8 mouse cellular contexts compared by ENCODE assay signal in genomic region chr1:172204814-172205740, GRCm38 (mm10). TPM values are rescaled to one million over a fixed set of nuclear protein-coding genes. Genes with fewer than 3 reads are reported as not detected.
A peak's percentile ranks its signal among the peaks of the same experiment; 100 is the strongest.
DNase-seq lines count a peak whose midpoint lies in the region; ATAC-seq lines count a peak whose summit lies in the region.

No protein-coding gene starts in this region.

- H3K9ac ChIP-seq in kidney, embryonic 14.5 days (ENCODE audit: low read depth, low read length), result peak overlapping the region; percentile 23; the same call in 1 of the 2 replicates
- peak overlapping the region; percentile 82 for H3K9ac ChIP-seq in heart, embryonic 15.5 days

- no peak for ATAC-seq in kidney, embryonic 14.5 days (ENCODE audit: low FRiP score, low TSS enrichment)
- ATAC-seq in heart, embryonic 15.5 days (replicated peaks; ENCODE audit: insufficient number of reproducible peaks, insufficient read depth, low FRiP score, low read depth), result no peak

- peaks cover 11% of the 10 kb centered on the region for H3K36me3 ChIP-seq in kidney, embryonic 14.5 days (ENCODE audit: control insufficient read depth, insufficient read depth, low read length)
- peaks cover 5% of the 10 kb centered on the region for H3K36me3 ChIP-seq in heart, embryonic 15.5 days
- peaks cover 18% of the 10 kb centered on the region for H3K36me3 ChIP-seq in midbrain, embryonic 10.5 days

- no peaks in the 10 kb centered on the region for H3K27me3 ChIP-seq in kidney, embryonic 14.5 days (ENCODE audit: control insufficient read depth, insufficient read depth, low read length)
- no peaks in the 10 kb centered on the region for H3K27me3 ChIP-seq in heart, embryonic 15.5 days
- no peaks in the 10 kb centered on the region for H3K27me3 ChIP-seq in midbrain, embryonic 10.5 days (ENCODE audit: low read depth, poor library complexity, severe bottlenecking)

- H3K4me2 ChIP-seq in kidney, embryonic 14.5 days (replicated peaks; ENCODE audit: low read depth, low read length), result peak overlapping the region; percentile 70
- peak overlapping the region; percentile 72 for H3K4me2 ChIP-seq in heart, embryonic 15.5 days

- WGBS in kidney, embryonic 14.5 days, result 38% methylated on average over 15 of the region's 15 CpGs
- 44% methylated on average over 15 of the region's 15 CpGs for WGBS in heart, embryonic 15.5 days
- 43% methylated on average over 15 of the region's 15 CpGs for WGBS in midbrain, embryonic 10.5 days

- no peak for DNase-seq in kidney, adult 9 months
- DNase-seq in cerebellum, adult 18-20 months, result peak; percentile 66 to 75
- peak; percentile 48 for DNase-seq in midbrain, embryonic 10.5 days (ENCODE audit: low spot score)
- no peak for DNase-seq in right cerebral cortex, postnatal 4 days
- DNase-seq in urinary bladder, postnatal 10 days (ENCODE audit: low spot score), result no peak
- no peak for DNase-seq in urinary bladder, adult 18-20 months (ENCODE audit: low spot score in 2 of 2)

- peak overlapping the region; percentile 42; the same call in 1 of the 2 replicates for H3K27ac ChIP-seq in kidney, embryonic 14.5 days (ENCODE audit: low read depth, low read length)
- H3K27ac ChIP-seq in heart, embryonic 15.5 days, result peak overlapping the region; percentile 94
- peak overlapping the region; percentile 96 for H3K27ac ChIP-seq in midbrain, embryonic 10.5 days (replicated peaks)

- H3K9me3 ChIP-seq in kidney, embryonic 14.5 days (ENCODE audit: control insufficient read depth, low read length), result no peaks in the 10 kb centered on the region
- no peaks in the 10 kb centered on the region for H3K9me3 ChIP-seq in heart, embryonic 15.5 days (replicated peaks)
- no peaks in the 10 kb centered on the region for H3K9me3 ChIP-seq in midbrain, embryonic 10.5 days (replicated peaks)

- peaks cover 58% of the 10 kb centered on the region for H3K4me1 ChIP-seq in kidney, embryonic 14.5 days (ENCODE audit: control insufficient read depth, insufficient read depth, low read length)
- H3K4me1 ChIP-seq in heart, embryonic 15.5 days (replicated peaks), result peaks cover 69% of the 10 kb centered on the region
- peaks cover 76% of the 10 kb centered on the region for H3K4me1 ChIP-seq in midbrain, embryonic 10.5 days

- H3K4me3 ChIP-seq in kidney, embryonic 14.5 days (ENCODE audit: low read length), result peak overlapping the region; percentile 68; the same call in 1 of the 2 replicates
- peak overlapping the region; percentile 73 for H3K4me3 ChIP-seq in heart, embryonic 15.5 days
- peak overlapping the region; percentile 85 for H3K4me3 ChIP-seq in midbrain, embryonic 10.5 days

RNA-seq across cellular contexts. Expression of gene Pea15a, which starts 1.5 kb away (rescaled TPM):
- 56.0 and 87.0 TPM in 2 replicates for polyA plus RNA-seq in kidney, embryonic 14.5 days (2014; fragmentation: Nextera tagmentation; extraction: Ambion mirVana)
- 165 and 179 TPM in 2 replicates for polyA plus RNA-seq in heart, embryonic 15.5 days (2015; fragmentation: Nextera tagmentation; extraction: Ambion mirVana)
- polyA plus RNA-seq in midbrain, embryonic 10.5 days (2016; fragmentation: Nextera tagmentation; extraction: Ambion mirVana), result 340 and 410 TPM in 2 replicates

RNA-seq across cellular contexts. Expression of gene Casq1, which starts 14.6 kb away (rescaled TPM):
- polyA plus RNA-seq in kidney, embryonic 14.5 days (2014; fragmentation: Nextera tagmentation; extraction: Ambion mirVana), result 2.8 and 3.5 TPM in 2 replicates
- 96.7 and 102 TPM in 2 replicates for polyA plus RNA-seq in heart, embryonic 15.5 days (2015; fragmentation: Nextera tagmentation; extraction: Ambion mirVana)
- 1.3 and 1.8 TPM in 2 replicates for polyA plus RNA-seq in midbrain, embryonic 10.5 days (2016; fragmentation: Nextera tagmentation; extraction: Ambion mirVana)

RNA-seq across cellular contexts. Expression of gene Atp1a4, which starts 53.1 kb away (rescaled TPM):
- not detected in 2 replicates for polyA plus RNA-seq in kidney, embryonic 14.5 days (2014; fragmentation: Nextera tagmentation; extraction: Ambion mirVana)
- 0.10 and 0.28 TPM in 2 replicates for polyA plus RNA-seq in heart, embryonic 15.5 days (2015; fragmentation: Nextera tagmentation; extraction: Ambion mirVana)
- polyA plus RNA-seq in midbrain, embryonic 10.5 days (2016; fragmentation: Nextera tagmentation; extraction: Ambion mirVana), result not detected in 2 replicates

RNA-seq across cellular contexts. Expression of gene Igsf8, which starts 56.4 kb away (rescaled TPM):
- 39.5 and 53.1 TPM in 2 replicates for polyA plus RNA-seq in kidney, embryonic 14.5 days (2014; fragmentation: Nextera tagmentation; extraction: Ambion mirVana)
- 20.6 and 35.4 TPM in 2 replicates for polyA plus RNA-seq in heart, embryonic 15.5 days (2015; fragmentation: Nextera tagmentation; extraction: Ambion mirVana)
- polyA plus RNA-seq in midbrain, embryonic 10.5 days (2016; fragmentation: Nextera tagmentation; extraction: Ambion mirVana), result 50.2 and 62.4 TPM in 2 replicates

RNA-seq across cellular contexts. Expression of gene Dcaf8, which starts 57.2 kb away (rescaled TPM):
- polyA plus RNA-seq in kidney, embryonic 14.5 days (2014; fragmentation: Nextera tagmentation; extraction: Ambion mirVana), result 78.3 and 114 TPM in 2 replicates
- 107 and 118 TPM in 2 replicates for polyA plus RNA-seq in heart, embryonic 15.5 days (2015; fragmentation: Nextera tagmentation; extraction: Ambion mirVana)
- 124 and 138 TPM in 2 replicates for polyA plus RNA-seq in midbrain, embryonic 10.5 days (2016; fragmentation: Nextera tagmentation; extraction: Ambion mirVana)

Comparison
In these comparisons a context has a peak if more than half of its experiments do, and no peak if none do; other contexts are left out.
1. H3K27ac ChIP-seq: peak in every context shown above with its lines; median percentile 96 in midbrain, embryonic 10.5 days; 94 in heart, embryonic 15.5 days; 42 in kidney, embryonic 14.5 days.
2. DNase-seq: peak in cerebellum, adult 18-20 months (2 of 2) and midbrain, embryonic 10.5 days (single experiment); none in kidney, adult 9 months (single experiment), right cerebral cortex, postnatal 4 days (single experiment), urinary bladder, postnatal 10 days (single experiment) and urinary bladder, adult 18-20 months (0 of 2).
3. RNA of gene Casq1, which starts 14.6 kb away (polyA plus RNA-seq): 96.7 to 102 TPM in heart, embryonic 15.5 days; 2.8 to 3.5 TPM in kidney, embryonic 14.5 days and 1.3 to 1.8 TPM in midbrain, embryonic 10.5 days; every median in the first group is over 10 times any median in the second.
4. Peak in every context shown above with its lines, with median percentiles within 50 percentile points of each other: H3K4me3 ChIP-seq.